21 mouse cellular contexts compared by ENCODE assay signal in genomic region chr10:61281115-61281514, GRCm38 (mm10). TPM values are rescaled to one million over a fixed set of nuclear protein-coding genes. Genes with fewer than 3 reads are reported as not detected.
"Had no signal": no experiment of that assay in that cellular context is flagged by ENCODE, and none has a peak within 500 bp of the region (broad histone marks: within the 10 kb centered on the region; RNA-seq: fewer than 3 reads in every experiment).

No protein-coding gene starts in this region.

- H3K4me3 ChIP-seq: midbrain, embryonic 10.5 days; midbrain, embryonic 12.5 days; neural tube, embryonic 13.5 days; neural tube, embryonic 15.5 days had no signal

- H3K4me2 ChIP-seq: lung, embryonic 14.5 days; midbrain, embryonic 12.5 days; neural tube, embryonic 13.5 days; neural tube, embryonic 15.5 days had no signal

- DNase-seq: lung, adult 18-20 months; lung, embryonic 14.5 days; lung, postnatal 10 days; lung, postnatal 4 days; midbrain, embryonic 14.5 days; retina, postnatal 1 day; right cerebral cortex, adult 18-20 months; right cerebral cortex, postnatal 25 days; right cerebral cortex, postnatal 4 days; spleen, adult 18-20 months; thymus, adult 18-20 months; thymus, postnatal 25 days; thymus, postnatal 4 days had no signal

- H3K9me3 ChIP-seq: midbrain, embryonic 10.5 days; midbrain, embryonic 12.5 days; neural tube, embryonic 13.5 days; neural tube, embryonic 15.5 days had no signal

- H3K27me3 ChIP-seq: midbrain, embryonic 12.5 days; neural tube, embryonic 13.5 days; neural tube, embryonic 15.5 days had no signal

- H3K4me1 ChIP-seq: midbrain, embryonic 10.5 days; midbrain, embryonic 12.5 days had no signal

- ATAC-seq: midbrain, embryonic 16.5 days had no signal

- H3K9ac ChIP-seq: lung, embryonic 14.5 days; midbrain, embryonic 12.5 days; neural tube, embryonic 13.5 days; neural tube, embryonic 15.5 days had no signal

- H3K27ac ChIP-seq: midbrain, embryonic 10.5 days; midbrain, embryonic 12.5 days; neural tube, embryonic 13.5 days; neural tube, embryonic 15.5 days had no signal

- H3K36me3 ChIP-seq: midbrain, embryonic 10.5 days; midbrain, embryonic 12.5 days; neural tube, embryonic 13.5 days; neural tube, embryonic 15.5 days had no signal

RNA-seq across cellular contexts. Expression of gene Prf1, which starts 16.5 kb away (rescaled TPM):
- polyA plus RNA-seq: lung, embryonic 14.5 days; midbrain, embryonic 10.5 days; midbrain, embryonic 12.5 days; midbrain, embryonic 14.5 days; midbrain, embryonic 16.5 days; neural tube, embryonic 11.5 days; neural tube, embryonic 13.5 days; neural tube, embryonic 15.5 days; stomach, embryonic 14.5 days; stomach, embryonic 16.5 days had no signal
